Mouse (Mus musculus) cerebellum, adult 2 months (tissue): ENCODE data around the gene Mutyh. TPM values are rescaled to one million over a fixed set of nuclear protein-coding genes. Genes with fewer than 3 reads are reported as not detected.
A peak's percentile ranks its signal among the peaks of the same experiment; 100 is the strongest.
"Not testable (repeated sequence)": the region's sequence is repeated elsewhere in the genome, so short reads cannot be mapped to it uniquely, and the experiment has no call there.

Experiments
- DNase-seq, 2 experiments: peaks; one replicate each; pipeline ENCODE4 v3.0.0; 2021
- H3K27ac ChIP-seq: fragments of 200-500 bp; 2 replicates; pipeline ENCODE4 v1.5.1; 2012; ENCODE audit warnings: low read length, control low read depth, inconsistent platforms; ENCODE audit not compliant: insufficient read depth
- H3K27me3 ChIP-seq: fragments of 200-500 bp; 2 replicates; pipeline ENCODE4 v1.6.1; 2012; ENCODE audit warnings: inconsistent platforms, mild to moderate bottlenecking, low read length, moderate library complexity; ENCODE audit not compliant: control insufficient read depth, insufficient read depth
- H3K4me1 ChIP-seq: fragments of 200-500 bp; 2 replicates; pipeline ENCODE4 v1.6.1; 2011; ENCODE audit warnings: low read length; ENCODE audit not compliant: control insufficient read depth, insufficient read depth
- H3K4me3 ChIP-seq: fragments of 200-500 bp; replicated peaks from 2 replicates; pipeline ENCODE3; 2011; ENCODE audit warnings: mild to moderate bottlenecking, low read depth, low read length, control low read depth; ENCODE audit not compliant: insufficient read depth
- CTCF ChIP-seq: fragments of 200-500 bp; IDR thresholded peaks from 2 replicates; pipeline ENCODE4 v1.5.1; 2011; ENCODE audit warnings: low read depth, mild to moderate bottlenecking, control low read depth, low read length, moderate library complexity, borderline replicate concordance; ENCODE audit not compliant: insufficient read depth
- POLR2A ChIP-seq: fragments of 200-500 bp; IDR thresholded peaks from 2 replicates; pipeline ENCODE4 v1.6.1; 2011; ENCODE audit warnings: low read length, control low read depth, borderline replicate concordance; ENCODE audit not compliant: insufficient read depth
- WGBS: fragments of 180-500 bp; shearing (Covaris S2); methylation state at CpG from one replicate; pipeline ENCODE4 v1.1.7; 2018; 5-methylcytosine and 5-hydroxymethylcytosine counted together
- polyA plus RNA-seq: library from polyadenylated mRNA; depleted of rRNA; stranded (reverse); fragments of >200 nt; gene quantifications from 2 replicates; pipeline ENCODE4 v1.2.3, GENCODE M21; 2012

Mutyh gene
- polyA plus RNA-seq, 1 experiment = 10.0 TPM

DNA sequence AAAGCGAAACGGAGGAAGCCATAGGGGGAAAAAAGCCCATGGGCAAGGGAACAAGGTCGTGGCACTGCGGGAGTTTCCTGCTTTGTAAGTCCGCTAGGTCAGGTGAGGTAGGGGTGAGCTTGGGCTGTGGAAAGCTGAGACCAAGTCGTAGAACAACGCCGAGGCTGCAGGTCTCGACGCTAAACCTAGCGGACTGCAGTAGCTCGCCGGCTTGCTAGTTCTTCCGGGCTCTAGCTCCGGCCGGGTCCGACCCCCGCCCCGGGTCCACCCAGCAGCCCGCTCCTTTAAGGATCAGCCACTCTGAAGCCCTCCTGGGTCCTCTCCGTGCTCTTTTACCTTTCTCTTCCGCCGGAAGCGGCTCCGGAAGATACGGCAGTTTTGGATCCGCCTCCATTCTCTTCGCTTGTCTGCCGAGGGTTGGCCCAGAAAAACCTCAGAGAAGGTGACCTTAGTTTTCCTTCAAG, 17.1 kb downstream of the Mutyh start:
- Histone ChIP-seq H3K4me3 (peak overlapping the region; percentile 68), H3K4me1 (peaks cover 7% of the 10 kb centered on the region; the same call in 1 of the 2 replicates), H3K27ac (peak overlapping the region; percentile 60), H3K27me3 (no peaks in the 10 kb centered on the region)
- WGBS = 1% methylated on average over 29 of the region's 29 CpGs
- peak; percentile 84 to 86 for DNase-seq
- peak; percentile 78; the same call in 1 of the 2 replicates for TF ChIP-seq POLR2A
- no peak for TF ChIP-seq CTCF

DNA sequence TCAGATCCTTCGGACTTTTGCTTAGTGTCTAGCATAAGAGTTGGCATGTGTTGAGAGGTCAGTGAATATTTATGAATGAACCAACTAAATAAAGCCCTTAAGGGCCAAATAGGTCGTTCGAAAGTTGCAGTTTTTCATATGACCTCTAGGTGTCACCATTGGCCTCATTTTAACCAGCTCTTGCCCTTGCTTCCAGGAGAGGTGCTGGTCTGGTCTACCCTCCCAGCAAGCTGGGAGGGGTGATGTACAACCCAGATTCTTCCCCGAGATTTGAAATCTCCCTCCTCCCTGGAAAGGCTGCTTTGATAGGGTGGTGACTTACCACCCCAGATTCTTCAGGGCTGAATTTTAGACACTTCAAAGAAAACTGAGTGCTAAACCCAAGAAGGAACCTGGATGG, 20.3 kb downstream of the Mutyh start:
- WGBS = 1% methylated on average over 4 of the region's 4 CpGs
- peaks cover 3% of the 10 kb centered on the region; the same call in 1 of the 2 replicates for H3K4me1 ChIP-seq
- H3K4me3 ChIP-seq = no peak overlapping the region
- no peaks in the 10 kb centered on the region for H3K27me3 ChIP-seq
- H3K27ac ChIP-seq = no peak overlapping the region
- peak; percentile 40 to 73 for DNase-seq
- TF ChIP-seq CTCF = peak; percentile 81
- no peak for TF ChIP-seq POLR2A

DNA sequence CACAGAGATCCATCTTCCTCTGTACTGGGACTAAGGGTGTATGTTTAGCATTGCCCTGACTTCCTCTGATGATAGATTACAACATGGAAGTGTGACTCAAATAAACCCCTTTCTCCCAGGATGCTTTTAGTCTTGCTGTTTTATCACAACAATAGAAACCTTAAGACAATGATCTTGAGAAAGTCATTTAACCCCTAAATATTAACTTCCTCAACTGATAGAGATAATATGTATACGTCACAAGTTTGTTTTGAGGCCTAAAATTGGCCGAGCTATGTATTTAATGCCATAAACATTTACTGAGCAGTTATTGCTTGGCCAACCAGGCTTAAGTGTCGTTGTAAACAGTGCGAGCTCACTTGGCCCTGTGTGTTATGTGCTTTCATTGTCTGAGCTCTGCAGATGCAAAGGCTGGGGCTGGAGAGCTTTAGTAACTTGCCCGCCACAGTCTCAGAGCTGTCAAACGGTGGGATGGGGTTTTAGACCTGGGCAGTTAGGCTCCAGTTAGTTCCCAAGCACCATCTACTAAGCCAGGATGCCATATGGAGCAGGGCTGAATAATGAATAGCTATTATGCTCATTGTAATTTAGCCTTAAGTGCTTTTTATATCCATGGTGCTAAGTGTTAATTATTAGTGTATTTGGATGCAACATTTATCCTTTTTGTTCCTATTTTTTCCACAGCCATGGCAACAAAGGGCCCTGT, 22.0 kb downstream of the Mutyh start:
- Histone ChIP-seq H3K27me3 (no peaks in the 10 kb centered on the region), H3K4me1 (peaks cover 3% of the 10 kb centered on the region; the same call in 1 of the 2 replicates), H3K27ac (no peak overlapping the region), H3K4me3 (no peak overlapping the region)
- 65% methylated on average over 6 of the region's 6 CpGs for WGBS
- DNase-seq = no peak
- TF ChIP-seq POLR2A (no peak), CTCF (no peak)

DNA sequence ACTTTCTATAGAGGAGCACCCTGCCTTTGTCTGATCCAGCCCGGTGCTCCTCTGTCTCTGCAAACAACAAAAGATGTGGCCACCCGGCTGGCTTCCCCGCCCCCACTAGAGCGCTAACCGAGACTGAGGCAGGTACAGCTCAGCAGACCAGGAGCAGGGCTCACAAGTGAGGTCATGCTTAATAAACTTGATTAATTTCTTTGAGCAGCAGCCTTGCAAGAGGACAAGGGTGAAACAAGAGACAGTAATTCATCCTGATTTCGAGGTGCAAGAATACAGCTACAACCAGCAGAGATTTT, 22.5 kb downstream of the Mutyh start:
- no peak overlapping the region for H3K27ac ChIP-seq
- H3K4me3 ChIP-seq = no peak overlapping the region
- no peaks in the 10 kb centered on the region for H3K27me3 ChIP-seq
- peaks cover 3% of the 10 kb centered on the region; the same call in 1 of the 2 replicates for H3K4me1 ChIP-seq
- TF ChIP-seq POLR2A = no peak
- WGBS = 22% methylated on average over 6 of the region's 6 CpGs
- DNase-seq = no peak

DNA sequence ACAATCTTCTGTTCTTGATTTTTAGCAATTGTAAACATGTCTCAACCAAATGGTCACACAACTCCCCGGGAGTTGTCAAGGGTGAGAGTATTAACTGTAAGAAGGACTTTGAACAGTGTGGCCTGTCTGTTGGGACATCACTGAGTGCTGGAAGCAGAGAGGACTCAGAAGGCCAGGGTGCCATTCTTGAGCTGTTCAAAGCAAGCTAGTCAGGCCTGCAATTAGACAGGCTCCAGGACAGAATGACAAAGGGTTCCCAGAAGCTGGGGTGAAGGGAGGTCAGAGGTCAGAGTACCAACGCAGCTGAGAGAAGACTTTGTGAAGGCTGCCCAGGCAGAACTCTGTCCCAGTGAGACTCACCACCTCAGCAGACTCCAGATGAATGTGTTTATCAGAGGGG, 31.5 kb downstream of the Mutyh start:
- WGBS = 11% methylated on average over 2 of the region's 2 CpGs
- TF ChIP-seq CTCF (no peak), POLR2A (no peak)
- no peak overlapping the region for H3K27ac ChIP-seq

DNA sequence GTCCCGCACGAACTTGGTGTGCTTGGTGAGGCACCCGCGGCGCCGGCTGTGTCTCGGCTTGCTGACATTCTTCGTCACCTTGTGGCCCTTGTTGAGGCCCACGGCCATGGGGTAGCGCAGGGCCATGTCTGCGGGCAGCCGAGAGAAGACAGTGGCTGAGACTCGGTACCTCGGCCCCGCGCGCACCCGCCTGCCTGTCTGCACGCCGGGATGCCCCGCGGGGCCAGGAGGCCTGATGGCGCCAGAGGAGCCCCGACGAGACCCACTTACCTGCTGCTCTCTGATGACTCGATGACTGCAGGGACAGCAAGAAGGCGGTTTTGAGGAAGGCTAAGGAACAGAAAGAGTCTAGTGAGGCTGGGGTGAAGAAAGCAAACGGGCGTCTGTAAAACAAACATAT, 32.6 kb downstream of the Mutyh start:
- H3K4me3 ChIP-seq, DNase-seq, H3K27ac ChIP-seq, H3K4me1 ChIP-seq, H3K27me3 ChIP-seq: not testable (repeated sequence)
- WGBS = 44% methylated on average over 25 of the region's 29 CpGs

More for the DNA sequence above, 31.5 kb downstream of the Mutyh start:
- no peaks in the 10 kb centered on the region for H3K4me1 ChIP-seq
- no peak for DNase-seq
- no peak overlapping the region for H3K4me3 ChIP-seq
- no peaks in the 10 kb centered on the region; the same call in 1 of the 2 replicates for H3K27me3 ChIP-seq

DNA sequence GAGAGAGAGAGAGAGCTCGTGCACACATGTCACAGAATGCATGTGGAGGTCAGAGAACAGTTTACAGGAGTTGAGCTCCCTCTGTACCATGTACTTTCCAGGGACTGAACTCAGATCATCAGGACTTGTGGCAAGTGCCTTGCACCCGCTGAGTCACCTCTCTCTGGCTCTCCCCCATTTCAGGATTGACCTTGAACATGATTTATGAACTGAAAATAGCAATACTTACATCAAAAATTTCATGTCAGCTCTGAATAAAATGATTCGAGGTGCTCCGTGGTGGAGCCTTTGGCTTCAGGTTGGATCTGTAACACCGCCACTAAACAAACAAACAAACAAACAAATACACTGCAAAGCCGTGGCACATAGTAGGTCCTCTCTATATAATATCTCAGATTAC, 33.3 kb downstream of the Mutyh start:
- no peak overlapping the region for H3K27ac ChIP-seq
- TF ChIP-seq POLR2A (no peak), CTCF (no peak)
- H3K27me3 ChIP-seq = no peaks in the 10 kb centered on the region; the same call in 1 of the 2 replicates
- no peak for DNase-seq
- H3K4me3 ChIP-seq = no peak overlapping the region
- no peaks in the 10 kb centered on the region for H3K4me1 ChIP-seq
- 80% methylated on average over 6 of the region's 6 CpGs for WGBS

DNA sequence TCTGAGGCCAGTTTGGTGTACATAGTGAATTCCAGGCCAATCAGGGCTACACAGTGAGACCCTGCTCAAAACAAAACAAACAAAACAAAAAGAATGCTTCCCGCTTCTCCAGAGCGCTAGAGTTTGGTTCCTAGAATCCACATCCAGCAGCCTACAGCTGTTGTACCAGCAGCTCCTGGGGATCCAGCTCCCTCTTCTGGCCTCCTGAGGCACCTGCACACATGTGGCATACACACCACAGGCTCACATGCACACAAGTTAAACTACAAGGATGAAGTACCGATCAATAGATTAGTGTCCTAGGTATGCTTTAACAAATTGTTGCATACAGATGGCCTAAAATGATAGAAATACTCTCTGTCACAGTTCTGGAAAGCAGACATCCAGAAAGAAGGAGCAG, 36.8 kb downstream of the Mutyh start:
- DNase-seq = no peak
- no peaks in the 10 kb centered on the region for H3K4me1 ChIP-seq
- TF ChIP-seq CTCF = no peak
- H3K27ac ChIP-seq = no peak overlapping the region
- H3K4me3 ChIP-seq = no peak overlapping the region
- WGBS = 95% methylated on average over 3 of the region's 3 CpGs
- H3K27me3 ChIP-seq = no peaks in the 10 kb centered on the region; the same call in 1 of the 2 replicates
